Mouse (Mus musculus): ENCODE data around the gene Lancl2. TPM values are rescaled to one million over a fixed set of nuclear protein-coding genes. Genes with fewer than 3 reads are reported as not detected.

The Lancl2 gene
- polyA plus RNA-seq, 1 experiment from 2014 or later = 93.2 TPM

GRCm38 (mm10) chr6:57787376-57787775 lies 85.0 kb downstream of the Lancl2 start:
- H3K36me3 ChIP-seq (replicated peaks; ENCODE audit: control insufficient read depth, insufficient read depth) = peaks cover 12% of the 10 kb centered on the region
- ATAC-seq (ENCODE audit: low FRiP score) (no peak), DNase-seq (ENCODE audit: low spot score) (no peak)
- no peaks in the 10 kb centered on the region for H3K9me3 ChIP-seq (ENCODE audit: control insufficient read depth, low read length)
- H3K27me3 ChIP-seq (ENCODE audit: control insufficient read depth, insufficient read depth, low read length) = no peaks in the 10 kb centered on the region
- no peak overlapping the region for H3K27ac ChIP-seq
- H3K4me3 ChIP-seq (replicated peaks; ENCODE audit: low read length) = no peak overlapping the region
- H3K9ac ChIP-seq = no peak overlapping the region
- WGBS = 89% methylated on average over 6 of the region's 6 CpGs
- no peak overlapping the region for H3K4me2 ChIP-seq (replicated peaks)
- no peaks in the 10 kb centered on the region for H3K4me1 ChIP-seq (replicated peaks; ENCODE audit: control insufficient read depth, insufficient read depth, low read length)

Other genes with a start within 250 kb of the Lancl2 start
- gene Ppm1k, start 167.1 kb upstream of the Lancl2 start, polyA plus RNA-seq (2014; fragmentation: Nextera tagmentation; extraction: Ambion mirVana) = 6.2 and 8.3 TPM in 2 replicates
- gene Herc6, start 121.5 kb upstream of the Lancl2 start, polyA plus RNA-seq (2014; fragmentation: Nextera tagmentation; extraction: Ambion mirVana) = 0.64 and 0.78 TPM in 2 replicates
- gene Pyurf, start 10.5 kb upstream of the Lancl2 start, polyA plus RNA-seq (2014; fragmentation: Nextera tagmentation; extraction: Ambion mirVana) = 19.2 and 20.0 TPM in 2 replicates
- gene Vopp1, start 122.6 kb downstream of the Lancl2 start, polyA plus RNA-seq (2014; fragmentation: Nextera tagmentation; extraction: Ambion mirVana) = 113 and 135 TPM in 2 replicates
- not detected in 2 replicates for gene Vmn1r21, start 147.8 kb downstream of the Lancl2 start, polyA plus RNA-seq (2014; fragmentation: Nextera tagmentation; extraction: Ambion mirVana)
- gene Vmn1r22, start 205.5 kb downstream of the Lancl2 start, polyA plus RNA-seq (2014; fragmentation: Nextera tagmentation; extraction: Ambion mirVana) = not detected in 2 replicates
- not detected in 2 replicates for gene Vmn1r23, start 224.3 kb downstream of the Lancl2 start, polyA plus RNA-seq (2014; fragmentation: Nextera tagmentation; extraction: Ambion mirVana)

All from hindbrain, embryonic 14.5 days (tissue).